ENCODE assay signal across 27 mouse cellular contexts in the genomic region with DNA sequence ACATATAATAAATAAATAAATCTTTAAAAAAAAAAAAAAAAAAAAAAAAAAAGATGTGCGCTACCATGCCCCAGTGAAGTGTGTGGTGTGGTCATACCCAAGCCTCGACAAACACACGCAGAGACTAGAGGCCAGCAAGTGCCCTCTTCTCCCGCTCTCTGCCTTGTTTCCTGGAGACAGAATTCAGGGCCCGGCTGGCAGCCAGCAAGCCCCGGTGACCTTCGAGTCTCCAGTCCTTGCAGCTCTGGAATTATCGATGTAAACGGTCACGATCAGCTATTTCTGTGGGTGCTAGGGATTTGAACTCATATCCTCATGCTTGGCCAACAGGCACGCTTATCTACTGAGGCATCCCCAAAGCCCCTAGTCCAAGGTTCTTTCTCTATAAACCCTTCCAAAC. TPM values are rescaled to one million over a fixed set of nuclear protein-coding genes. Genes with fewer than 3 reads are reported as not detected.
A peak's percentile ranks its signal among the peaks of the same experiment; 100 is the strongest.
DNase-seq lines count a peak whose midpoint lies in the region; ATAC-seq and TF ChIP-seq lines count a peak whose summit lies in the region.
"Had no signal": no experiment of that assay in that cellular context is flagged by ENCODE, and none has a peak within 500 bp of the region (broad histone marks: within the 10 kb centered on the region; RNA-seq: fewer than 3 reads in every experiment).

No protein-coding gene starts in this region.

- DNase-seq in adrenal gland, adult (ENCODE audit: inconsistent age in 2 of 2, low spot score in 1 of 2), result peak; percentile 44 to 71
- no peak for DNase-seq in adrenal gland, postnatal 4 days (ENCODE audit: low spot score in 2 of 2)
- DNase-seq in cerebellum, adult 2 months, result peak in 1 of 2 experiments; percentile 50
- DNase-seq in cerebellum, postnatal 10 days, result no peak
- peak; percentile 58 for DNase-seq in kidney, adult 8-10 months
- peak; percentile 50 for DNase-seq in kidney, postnatal 14 days
- no peak for DNase-seq in frontal cortex, postnatal 25 days (ENCODE audit: low spot score in 2 of 2)
- DNase-seq: gastrocnemius, postnatal 25 days; layer of hippocampus, adult 9-11 months; liver; lung, adult 2 months; retina, postnatal 1 day; right cerebral cortex, postnatal 25 days had no signal

- WGBS in cerebellum, adult 2 months, result 42% methylated on average over 11 of the region's 11 CpGs
- 95% methylated on average over 11 of the region's 11 CpGs for WGBS in kidney, embryonic 15.5 days

- no peaks in the 10 kb centered on the region for H3K27me3 ChIP-seq in cerebellum, adult 2 months (ENCODE audit: control insufficient read depth, insufficient read depth, low read length)
- H3K27me3 ChIP-seq in kidney, embryonic 15.5 days, result no peaks in the 10 kb centered on the region
- H3K27me3 ChIP-seq: CH12.LX; embryonic facial prominence, embryonic 13.5 days; heart, embryonic 15.5 days; midbrain, embryonic 15.5 days; neural tube, embryonic 15.5 days; Patski; stomach, embryonic 15.5 days had no signal

- H3K4me3 ChIP-seq in cerebellum, adult 2 months (replicated peaks; ENCODE audit: insufficient read depth, low read depth, low read length), result no peak overlapping the region
- H3K4me3 ChIP-seq in kidney, embryonic 15.5 days (replicated peaks), result no peak overlapping the region
- H3K4me3 ChIP-seq: embryonic facial prominence, embryonic 13.5 days; forebrain, embryonic 10.5 days; heart, embryonic 10.5 days; heart, embryonic 15.5 days; midbrain, embryonic 10.5 days; midbrain, embryonic 15.5 days; neural tube, embryonic 15.5 days; stomach, embryonic 15.5 days had no signal

- ATAC-seq in kidney, embryonic 15.5 days (replicated peaks; ENCODE audit: low FRiP score), result no peak
- ATAC-seq: forebrain, embryonic 16.5 days; hindbrain, embryonic 16.5 days; midbrain, embryonic 15.5 days had no signal

- H3K27ac ChIP-seq in cerebellum, adult 2 months (ENCODE audit: insufficient read depth, low read length), result peak overlapping the region; percentile 20
- H3K27ac ChIP-seq in kidney, embryonic 15.5 days, result no peak overlapping the region
- H3K27ac ChIP-seq: embryonic facial prominence, embryonic 13.5 days; forebrain, embryonic 10.5 days; heart, embryonic 10.5 days; heart, embryonic 15.5 days; liver, embryonic 14.5 days; midbrain, embryonic 10.5 days; midbrain, embryonic 15.5 days; neural tube, embryonic 15.5 days; stomach, embryonic 15.5 days had no signal

- H3K4me1 ChIP-seq in cerebellum, adult 2 months (ENCODE audit: control insufficient read depth, insufficient read depth, low read length), result peaks cover 56% of the 10 kb centered on the region
- peaks cover 41% of the 10 kb centered on the region for H3K4me1 ChIP-seq in kidney, embryonic 15.5 days
- H3K4me1 ChIP-seq: embryonic facial prominence, embryonic 13.5 days; midbrain, embryonic 15.5 days; neural tube, embryonic 15.5 days had no signal

- TF ChIP-seq POLR2A in cerebellum, adult 2 months (IDR thresholded peaks at IDR 0.05; ENCODE audit: borderline replicate concordance, insufficient read depth, low read length), result no peak

- no peak overlapping the region for H3K9ac ChIP-seq in kidney, embryonic 15.5 days
- H3K9ac ChIP-seq: embryonic facial prominence, embryonic 13.5 days; heart, embryonic 15.5 days; liver, embryonic 14.5 days; midbrain, embryonic 15.5 days; neural tube, embryonic 15.5 days; stomach, embryonic 15.5 days had no signal

- TF ChIP-seq CTCF in cerebellum, adult 2 months (IDR thresholded peaks at IDR 0.05; ENCODE audit: borderline replicate concordance, insufficient read depth, low read depth, low read length), result no peak

- H3K4me2 ChIP-seq in kidney, embryonic 15.5 days, result no peak overlapping the region
- H3K4me2 ChIP-seq: embryonic facial prominence, embryonic 13.5 days; heart, embryonic 15.5 days; midbrain, embryonic 15.5 days; neural tube, embryonic 15.5 days; stomach, embryonic 15.5 days had no signal

- peaks cover 6% of the 10 kb centered on the region for H3K36me3 ChIP-seq in kidney, embryonic 15.5 days
- H3K36me3 ChIP-seq: midbrain, embryonic 15.5 days had no signal

- no peaks in the 10 kb centered on the region for H3K9me3 ChIP-seq in kidney, embryonic 15.5 days (replicated peaks)
- H3K9me3 ChIP-seq: embryonic facial prominence, embryonic 13.5 days; forebrain, embryonic 10.5 days; heart, embryonic 10.5 days; heart, embryonic 15.5 days; midbrain, embryonic 10.5 days; midbrain, embryonic 15.5 days; neural tube, embryonic 15.5 days; stomach, embryonic 15.5 days had no signal

RNA-seq across cellular contexts. Expression of a gene that starts 43.2 kb away (rescaled TPM):
- total RNA-seq in adrenal gland, postnatal 4 days (2021), result 10 to 100 TPM; 69.0 to 82.4 TPM
- 310 and 320 TPM in 2 replicates for polyA plus RNA-seq in cerebellum, adult 2 months (2012; rRNA removed)
- 19.1 and 22.4 TPM in 2 replicates for polyA plus RNA-seq in kidney, embryonic 15.5 days (2015; fragmentation: Nextera tagmentation; extraction: Ambion mirVana)

RNA-seq across cellular contexts. Expression of a gene that starts 53.5 kb away (rescaled TPM):
- 10 to 100 TPM; 62.8 to 68.3 TPM for total RNA-seq in adrenal gland, postnatal 4 days (2021)
- 30.0 and 33.9 TPM in 2 replicates for polyA plus RNA-seq in cerebellum, adult 2 months (2012; rRNA removed)
- 37.0 and 37.9 TPM in 2 replicates for polyA plus RNA-seq in kidney, embryonic 15.5 days (2015; fragmentation: Nextera tagmentation; extraction: Ambion mirVana)

Comparison
In these comparisons a context has a peak if more than half of its experiments do, and no peak if none do; other contexts are left out.
1. DNase-seq: peak in adrenal gland, adult (2 of 2), kidney, adult 8-10 months (2 of 2) and kidney, postnatal 14 days (single experiment); none in adrenal gland, postnatal 4 days (0 of 2), cerebellum, postnatal 10 days (0 of 2) and frontal cortex, postnatal 25 days (0 of 2).
2. RNA of a gene that starts 43.2 kb away (polyA plus RNA-seq): 310 to 320 TPM in cerebellum, adult 2 months; 19.1 to 22.4 TPM in kidney, embryonic 15.5 days; every median in the first group is over 10 times any median in the second.